In genomic region chr7:29444070-29444469, GRCm38 (mm10) we compare ENCODE assay signal across 10 mouse cellular contexts.
DNase-seq lines count a peak whose midpoint lies in the region; TF ChIP-seq lines count a peak whose summit lies in the region.
"Had no signal": no experiment of that assay in that cellular context is flagged by ENCODE, and none has a peak within 500 bp of the region (broad histone marks: within the 10 kb centered on the region; RNA-seq: fewer than 3 reads in every experiment).

No protein-coding gene starts in this region.

- intact Hi-C loops in heart, postnatal 25 days (cut with DNase I) = no loop called here

- H3K9me3 ChIP-seq in ES-Bruce4 (replicated peaks; ENCODE audit: control insufficient read depth, insufficient read depth, low read length, poor library complexity, severe bottlenecking) = no peaks in the 10 kb centered on the region
- H3K9me3 ChIP-seq: midbrain, embryonic 13.5 days had no signal

- H3K27me3 ChIP-seq in ES-Bruce4 (ENCODE audit: control insufficient read depth, insufficient read depth, low read length, poor library complexity, severe bottlenecking) = no peaks in the 10 kb centered on the region

- H3K27ac ChIP-seq in layer of hippocampus, adult 2 months = peak overlapping the region; percentile 67
- peak overlapping the region; percentile 44; the same call in 1 of the 2 replicates for H3K27ac ChIP-seq in ES-Bruce4 (ENCODE audit: insufficient read depth, low read length)
- peak overlapping the region; percentile 53 for H3K27ac ChIP-seq in olfactory bulb, adult 2 months (ENCODE audit: insufficient read depth, low read depth, low read length)
- H3K27ac ChIP-seq: midbrain, embryonic 13.5 days had no signal

- no peaks in the 10 kb centered on the region for H3K36me3 ChIP-seq in ES-Bruce4 (ENCODE audit: control insufficient read depth, insufficient read depth, low read length, poor library complexity, severe bottlenecking)
- H3K36me3 ChIP-seq: midbrain, embryonic 13.5 days had no signal

- no peak for DNase-seq in layer of hippocampus, adult 2 months (ENCODE audit: low spot score in 2 of 2)
- DNase-seq in layer of hippocampus, adult 8-10 months (ENCODE audit: low spot score in 2 of 2) = no peak
- peak; percentile 81 for DNase-seq in brain, adult 2 months (ENCODE audit: low read depth, low spot score)
- DNase-seq in frontal cortex, postnatal 10 days (ENCODE audit: low spot score in 2 of 2) = no peak
- no peak for DNase-seq in heart, postnatal 25 days (ENCODE audit: low spot score)
- DNase-seq: cerebellum, adult 11-12 months; heart, postnatal 14 days had no signal

- WGBS in olfactory bulb, adult 2 months = 35% methylated on average over 2 of the region's 2 CpGs

- no peak overlapping the region for H3K4me3 ChIP-seq in layer of hippocampus, adult 2 months
- H3K4me3 ChIP-seq in ES-Bruce4 (ENCODE audit: low read depth, low read length) = no peak overlapping the region
- H3K4me3 ChIP-seq in olfactory bulb, adult 2 months (ENCODE audit: insufficient read depth, low read depth, low read length) = no peak overlapping the region
- H3K4me3 ChIP-seq: midbrain, embryonic 13.5 days had no signal

- TF ChIP-seq CTCF in layer of hippocampus, adult 2 months (conservative IDR thresholded peaks at IDR 0.05) = no peak
- TF ChIP-seq CTCF in ES-Bruce4 (IDR thresholded peaks at IDR 0.05; ENCODE audit: low read depth, low read length) = no peak
- TF ChIP-seq CTCF in olfactory bulb, adult 2 months (IDR thresholded peaks at IDR 0.05; ENCODE audit: insufficient read depth, low read depth, low read length) = no peak

- TF ChIP-seq EP300 in ES-Bruce4 (IDR thresholded peaks at IDR 0.05; ENCODE audit: insufficient read depth, low read depth, low read length) = no peak

- TF ChIP-seq POLR2A in ES-Bruce4 (IDR thresholded peaks at IDR 0.05; ENCODE audit: insufficient read depth, low read length) = no peak
- no peak for TF ChIP-seq POLR2A in olfactory bulb, adult 2 months (IDR thresholded peaks at IDR 0.05; ENCODE audit: insufficient read depth, low read depth, low read length)

- H3K4me1 ChIP-seq in ES-Bruce4 (ENCODE audit: control insufficient read depth, insufficient read depth, low read length) = peaks cover 14% of the 10 kb centered on the region
- H3K4me1 ChIP-seq in olfactory bulb, adult 2 months (ENCODE audit: control insufficient read depth, insufficient read depth, low read length) = peaks cover 39% of the 10 kb centered on the region

- H3K9ac ChIP-seq in ES-Bruce4 (ENCODE audit: low read depth, poor library complexity, severe bottlenecking) = no peak overlapping the region
- H3K9ac ChIP-seq: midbrain, embryonic 13.5 days had no signal
